Mouse (Mus musculus) heart, postnatal 0 days (tissue): Measurements from ENCODE around the gene Dennd4a.
A peak's percentile ranks its signal among the peaks of the same experiment; 100 is the strongest.

Experiments
- CTCF ChIP-seq: IDR thresholded peaks from 2 replicates; pipeline ENCODE4 v1.5.1; 2016; ENCODE audit warnings: antibody characterized with exemption, control low read depth, low read depth
- EP300 ChIP-seq: IDR thresholded peaks from 2 replicates; pipeline ENCODE4 v1.6.1; 2016; ENCODE audit warnings: antibody characterized with exemption, low read depth

- TF ChIP-seq CTCF (peak; percentile 89), EP300 (no peak)
Measured at GRCm38 (mm10) chr9:64903386-64903785, 92.2 kb downstream of the Dennd4a start.
